Mouse (Mus musculus) bone marrow macrophage, adult 2 months (primary cell): ENCODE measurements at regions not wholly inside any gene's neighbourhood (a gene's known extent, or its start where the extent isn't known, plus 50 kb on each side); places are given as distances from the start of the nearest gene placed in this dataset.

Experiments used
- H3K27ac ChIP-seq: 2 replicates; pipeline ENCODE4 v1.5.1; 2012; ENCODE audit warnings: low read depth, low read length; ENCODE audit not compliant: insufficient read depth
- H3K4me1 ChIP-seq: 2 replicates; pipeline ENCODE4 v1.6.1; 2012; ENCODE audit warnings: low read length; ENCODE audit not compliant: control insufficient read depth, insufficient read depth
- H3K4me3 ChIP-seq: 2 replicates; pipeline ENCODE4 v1.5.1; 2012; ENCODE audit warnings: mild to moderate bottlenecking, low read length, moderate library complexity; ENCODE audit not compliant: insufficient read depth
- CTCF ChIP-seq: IDR thresholded peaks from 2 replicates; pipeline ENCODE4 v1.5.1; 2012; ENCODE audit warnings: low read depth, mild to moderate bottlenecking, low read length, moderate library complexity
- POLR2A ChIP-seq: IDR thresholded peaks from 2 replicates; pipeline ENCODE4 v1.6.1; 2012; ENCODE audit warnings: mild to moderate bottlenecking, low read depth, low read length, borderline replicate concordance

DNA sequence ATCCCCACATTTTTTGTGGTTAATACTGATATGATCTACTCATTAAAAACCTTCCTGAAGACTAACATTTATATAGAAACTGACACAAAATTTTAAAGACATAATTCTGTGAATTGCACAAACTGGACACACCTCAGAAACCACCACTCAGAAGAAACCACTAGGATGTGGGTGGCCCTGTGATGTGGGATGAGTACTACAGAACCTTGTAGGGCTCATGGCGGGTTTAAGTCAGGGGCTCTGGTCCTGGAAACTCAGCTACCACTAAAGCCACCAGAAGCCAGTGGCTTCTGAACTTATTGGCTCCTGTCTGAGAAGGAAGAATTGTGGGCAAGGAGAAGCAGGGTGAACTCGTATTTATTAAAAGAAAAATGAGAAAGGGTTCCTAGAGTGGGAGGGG is 464.5 kb downstream of the Cd83 start:
- H3K4me3 ChIP-seq = no peak overlapping the region
- TF ChIP-seq POLR2A = no peak
- TF ChIP-seq CTCF = no peak

DNA sequence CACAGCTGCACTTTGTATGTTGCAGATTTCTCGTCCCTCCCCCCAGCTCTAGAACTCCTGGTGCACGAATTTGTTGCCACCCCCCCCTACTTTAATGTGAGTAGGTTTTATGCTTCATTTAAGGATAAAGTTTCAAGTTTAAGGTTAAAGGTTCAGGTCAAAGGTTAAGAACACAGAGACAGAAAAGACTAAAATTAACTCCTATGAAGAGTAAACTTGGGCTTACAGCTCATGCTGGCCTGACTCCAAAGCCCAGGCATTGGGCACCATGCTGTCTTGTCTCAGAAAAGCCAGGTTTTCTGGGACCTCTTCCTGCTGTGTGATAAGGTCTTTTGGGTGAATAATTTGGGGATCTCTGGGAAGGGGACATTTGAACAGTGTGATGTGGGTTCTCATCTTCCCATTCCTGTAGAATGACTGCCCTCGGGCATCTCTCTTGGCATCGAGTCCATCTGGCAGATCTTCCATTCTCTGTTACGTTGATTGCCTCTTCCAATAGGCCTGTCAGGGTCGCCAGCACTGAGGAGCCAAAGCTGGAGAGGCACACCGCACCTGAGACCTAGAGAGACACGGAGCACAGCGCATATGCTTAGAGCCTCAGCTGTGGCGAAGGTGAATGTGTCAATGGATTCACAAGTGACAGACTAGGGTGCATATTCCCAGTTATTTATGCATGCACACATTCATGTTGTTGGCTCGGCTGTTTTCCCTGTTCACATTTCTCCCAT is 466.1 kb downstream of the Cd83 start:
- H3K4me3 ChIP-seq = no peak overlapping the region
- no peak overlapping the region for H3K27ac ChIP-seq
- TF ChIP-seq POLR2A (no peak), CTCF (no peak)
- peaks cover 3% of the 10 kb centered on the region; the same call in 1 of the 2 replicates for H3K4me1 ChIP-seq

More for the DNA sequence above, 464.5 kb downstream of the Cd83 start:
- H3K4me1 ChIP-seq = peaks cover 3% of the 10 kb centered on the region; the same call in 1 of the 2 replicates
- no peak overlapping the region for H3K27ac ChIP-seq

DNA sequence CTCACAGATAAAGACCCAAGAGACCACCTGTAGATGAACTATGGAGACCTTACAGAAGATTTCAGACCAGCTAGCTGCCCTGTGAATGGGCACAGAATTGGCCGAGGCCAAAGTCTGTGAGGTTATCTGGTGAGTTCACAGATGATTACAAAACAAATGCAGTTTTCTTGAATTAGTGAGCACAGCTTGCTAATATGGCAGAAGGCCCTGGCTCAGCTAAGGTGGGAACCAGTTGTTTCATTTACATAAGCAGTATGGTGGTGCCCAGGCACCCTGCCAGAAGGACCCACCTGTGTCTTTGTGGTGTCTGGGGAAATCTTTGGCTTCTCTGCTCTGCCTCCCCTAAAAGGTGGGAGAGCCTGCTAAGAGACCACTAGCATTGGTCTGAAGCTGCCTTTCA is 466.9 kb downstream of the Cd83 start:
- no peak for TF ChIP-seq CTCF
- no peak for TF ChIP-seq POLR2A
- H3K27ac ChIP-seq = no peak overlapping the region
- H3K4me1 ChIP-seq = peaks cover 3% of the 10 kb centered on the region; the same call in 1 of the 2 replicates
- no peak overlapping the region for H3K4me3 ChIP-seq

DNA sequence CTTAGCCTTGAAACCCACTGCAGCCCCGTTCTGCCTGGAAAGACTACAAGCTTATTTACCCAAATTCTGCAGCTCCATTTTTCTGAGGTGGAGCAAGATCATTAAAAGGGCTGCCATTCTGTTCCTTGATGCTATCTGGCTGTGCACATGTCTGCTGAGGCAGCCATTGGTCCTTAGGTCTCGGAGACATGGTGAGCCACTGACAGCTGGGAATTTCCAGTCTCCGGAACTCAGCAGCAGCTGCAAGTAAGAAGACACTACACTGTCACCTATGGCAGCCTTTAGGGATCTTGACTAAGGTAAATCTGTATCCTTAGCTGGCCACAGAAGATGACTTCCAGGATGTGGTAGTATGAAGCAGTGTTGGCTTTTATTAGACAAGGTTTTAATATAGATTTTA is 467.9 kb downstream of the Cd83 start:
- Histone ChIP-seq H3K4me3 (no peak overlapping the region), H3K4me1 (no peaks in the 10 kb centered on the region), H3K27ac (no peak overlapping the region)
- TF ChIP-seq POLR2A (no peak), CTCF (no peak)

DNA sequence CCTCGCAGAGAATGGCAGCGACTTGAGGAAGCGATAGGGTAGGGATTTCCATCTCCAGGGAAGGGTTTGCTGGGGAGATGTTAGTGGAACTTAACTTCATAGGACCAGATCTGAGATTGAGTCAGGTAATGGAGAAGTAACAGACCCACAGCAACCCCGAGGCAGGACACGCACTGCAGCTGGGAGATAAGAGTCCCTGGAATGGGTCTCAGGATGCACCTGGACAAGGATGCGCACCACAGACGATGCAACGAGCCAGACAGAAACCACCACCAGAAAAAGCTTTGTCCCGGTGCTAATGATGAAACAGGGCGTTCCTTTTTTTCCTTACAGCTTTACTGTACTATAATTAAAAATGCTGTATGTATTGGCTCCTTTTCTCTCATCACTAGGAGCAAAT is 470.9 kb upstream of the Jarid2 start:
- H3K4me1 ChIP-seq = no peaks in the 10 kb centered on the region
- no peak overlapping the region for H3K27ac ChIP-seq
- TF ChIP-seq POLR2A = no peak
- no peak for TF ChIP-seq CTCF
- H3K4me3 ChIP-seq = no peak overlapping the region

DNA sequence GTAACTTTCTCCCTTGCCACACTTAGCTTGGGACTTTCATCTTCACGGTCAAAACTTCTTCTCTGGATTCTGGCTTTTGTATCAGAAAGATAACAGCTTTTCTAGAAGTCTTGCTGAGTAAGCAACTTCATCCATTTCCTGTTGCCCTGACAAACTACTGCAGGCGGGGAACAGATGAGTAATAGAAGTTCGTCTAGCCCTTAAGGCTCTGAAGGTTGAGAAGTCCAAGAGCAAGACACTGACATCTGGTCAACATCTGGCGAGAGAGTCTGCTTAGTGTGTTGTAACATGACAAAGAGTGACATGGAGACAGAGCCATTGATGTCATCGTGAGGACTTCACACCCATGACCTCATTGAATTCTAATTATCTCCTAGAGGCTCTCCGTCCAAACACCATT is 469.2 kb upstream of the Jarid2 start:
- H3K4me1 ChIP-seq = no peaks in the 10 kb centered on the region

DNA sequence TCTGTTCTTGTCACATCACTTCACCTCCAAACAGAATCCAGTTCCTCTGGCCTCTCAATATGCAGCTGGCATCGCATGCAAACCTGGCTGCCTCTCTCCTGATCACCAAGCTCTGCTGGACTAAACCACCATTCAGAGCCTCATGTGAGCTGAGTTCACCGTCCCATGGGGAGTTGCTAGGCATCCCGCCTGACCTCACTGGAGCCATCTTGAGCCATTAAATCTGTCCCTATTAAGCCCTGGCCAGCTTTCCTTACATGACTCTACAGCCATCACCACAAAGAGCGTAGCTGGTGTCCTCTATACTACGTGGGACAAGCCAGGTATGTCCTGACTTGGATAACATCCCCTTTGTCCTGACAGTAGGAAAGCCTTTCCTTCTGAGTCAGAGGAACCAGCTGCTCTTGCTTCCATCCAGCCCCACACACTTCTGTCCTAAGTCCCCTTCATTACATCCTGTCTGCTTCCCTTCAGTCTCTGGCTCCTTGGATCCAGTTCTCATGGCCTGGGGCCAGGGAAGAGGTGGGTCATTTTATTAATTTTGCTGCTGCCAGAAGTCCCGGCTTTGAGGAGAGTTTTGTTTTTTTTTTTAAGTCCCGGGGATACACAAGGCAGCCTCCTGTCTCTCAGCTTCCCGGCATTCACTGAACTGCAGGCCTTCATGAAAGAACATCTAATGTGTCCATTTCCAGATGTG is 468.5 kb upstream of the Jarid2 start:
- Histone ChIP-seq H3K4me1 (no peaks in the 10 kb centered on the region), H3K4me3 (no peak overlapping the region), H3K27ac (no peak overlapping the region)
- no peak for TF ChIP-seq POLR2A
- no peak for TF ChIP-seq CTCF

More for the DNA sequence above, 469.2 kb upstream of the Jarid2 start:
- Histone ChIP-seq H3K4me3 (no peak overlapping the region), H3K27ac (no peak overlapping the region)
- no peak for TF ChIP-seq CTCF
- no peak for TF ChIP-seq POLR2A

DNA sequence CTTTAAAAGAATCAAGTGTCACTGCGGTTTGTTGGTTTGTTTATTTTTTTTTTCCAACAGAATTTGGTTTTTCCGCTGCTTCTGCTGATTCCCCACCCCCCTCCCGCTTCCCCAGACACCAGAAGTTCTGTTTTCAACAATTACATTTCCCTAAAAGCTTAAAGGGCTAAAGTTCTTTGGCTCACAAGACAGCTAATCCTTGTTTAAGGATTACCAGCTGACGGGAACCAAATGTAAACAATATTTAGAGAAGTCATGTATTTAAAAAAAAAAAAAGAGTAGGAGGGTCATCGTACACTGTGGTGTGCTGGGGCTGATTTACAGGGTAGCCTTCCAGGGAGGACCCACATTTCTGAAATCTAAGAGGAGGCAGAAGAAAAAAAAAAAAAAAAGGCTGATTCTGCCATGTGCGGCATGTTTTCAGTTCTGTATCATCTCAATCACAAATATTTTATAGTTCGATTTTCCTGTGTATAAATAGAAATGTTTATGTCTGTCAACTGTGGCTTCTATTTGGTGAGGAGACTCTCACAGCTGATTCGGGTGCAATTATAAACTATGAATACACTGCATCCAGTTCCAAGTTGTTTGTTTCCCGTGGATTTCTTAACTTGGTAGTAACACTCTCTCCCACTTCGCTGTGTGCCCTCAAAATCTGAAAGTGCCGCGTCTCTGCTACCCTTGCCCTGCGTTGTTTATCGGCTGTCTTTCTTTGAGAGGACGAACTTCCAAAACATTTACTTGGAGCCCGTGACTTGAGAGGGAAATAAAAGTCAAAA is 456.3 kb upstream of the Jarid2 start:
- no peak overlapping the region for H3K27ac ChIP-seq
- TF ChIP-seq CTCF (no peak), POLR2A (no peak)
- no peaks in the 10 kb centered on the region for H3K4me1 ChIP-seq
- no peak overlapping the region for H3K4me3 ChIP-seq

DNA sequence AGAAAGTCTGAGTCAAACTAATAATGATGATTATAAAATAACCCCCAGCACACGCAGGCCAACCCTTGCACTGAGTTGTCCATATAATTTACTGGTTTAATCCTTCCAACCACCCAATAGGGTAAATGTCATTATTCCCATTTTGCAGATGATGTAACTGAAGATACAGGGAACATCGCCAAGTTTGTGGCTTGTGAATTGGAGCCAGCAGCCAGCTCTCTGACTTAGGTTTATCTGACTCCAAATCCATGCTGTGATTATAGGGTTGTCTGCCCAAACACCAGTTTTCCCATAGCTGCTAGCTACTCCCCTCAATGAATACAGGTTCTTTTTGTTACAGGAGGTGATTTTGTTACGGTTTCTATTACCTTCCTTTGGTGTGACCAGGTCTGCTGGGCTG is 451.3 kb upstream of the Jarid2 start:
- no peak overlapping the region for H3K27ac ChIP-seq
- no peak overlapping the region for H3K4me3 ChIP-seq
- TF ChIP-seq CTCF (no peak), POLR2A (no peak)
- H3K4me1 ChIP-seq = no peaks in the 10 kb centered on the region
